Mouse (Mus musculus) heart, embryonic 13.5 days (tissue): ENCODE measurements around the gene Cenpw. TPM values are rescaled to one million over a fixed set of nuclear protein-coding genes. Genes with fewer than 3 reads are reported as not detected.
A peak's percentile ranks its signal among the peaks of the same experiment; 100 is the strongest.

ENCODE experiments used
- ATAC-seq: fragments of 200-750 bp; cut with Nextera tagmentation; 2 replicates; pipeline ENCODE4 v1.8.0; 2017; ENCODE audit warnings: moderate TSS enrichment; ENCODE audit not compliant: insufficient number of reproducible peaks, low FRiP score, low TSS enrichment; ENCODE audit errors: extremely low read depth
- H3K27ac ChIP-seq: fragments of 300-500 bp; sonication (generic); replicated peaks from 2 replicates; pipeline ENCODE4 v1.5.1; 2015; ENCODE audit warnings: moderate library complexity, mild to moderate bottlenecking, inconsistent platforms
- H3K27me3 ChIP-seq: fragments of 300-500 bp; sonication (generic); replicated peaks from 2 replicates; pipeline ENCODE4 v1.6.1; 2015; ENCODE audit warnings: mild to moderate bottlenecking, inconsistent platforms
- H3K36me3 ChIP-seq: fragments of 300-500 bp; sonication (generic); 2 replicates; pipeline ENCODE4 v1.6.1; 2015; ENCODE audit warnings: mild to moderate bottlenecking, inconsistent platforms
- H3K4me1 ChIP-seq: fragments of 300-500 bp; sonication (generic); 2 replicates; pipeline ENCODE4 v1.6.1; 2015; ENCODE audit warnings: inconsistent platforms
- H3K4me2 ChIP-seq: fragments of 300-500 bp; sonication (generic); 2 replicates; pipeline ENCODE4 v1.6.1; 2015; ENCODE audit warnings: inconsistent platforms, mild to moderate bottlenecking, moderate library complexity
- H3K4me3 ChIP-seq: fragments of 300-500 bp; sonication (generic); 2 replicates; pipeline ENCODE4 v1.5.1; 2015; ENCODE audit warnings: moderate library complexity, mild to moderate bottlenecking, inconsistent platforms
- H3K9ac ChIP-seq: fragments of 300-500 bp; sonication (generic); 2 replicates; pipeline ENCODE4 v1.6.1; 2015; ENCODE audit warnings: inconsistent platforms, mild to moderate bottlenecking, moderate library complexity
- H3K9me3 ChIP-seq: fragments of 300-500 bp; sonication (generic); 2 replicates; pipeline ENCODE4 v1.6.1; 2016; ENCODE audit warnings: inconsistent platforms
- WGBS: fragments of 180-500 bp; shearing (Covaris S2); methylation state at CpG from one replicate; pipeline ENCODE4 v1.1.7; 2015; ENCODE audit warnings: mixed read lengths; 5-methylcytosine and 5-hydroxymethylcytosine counted together
- polyA plus RNA-seq: library from polyadenylated mRNA; unstranded; fragments of >200 nt; fragmentation: Nextera tagmentation; extraction: Ambion mirVana; gene quantifications from 2 replicates; pipeline ENCODE4 v1.2.1, GENCODE M21; 2015

The Cenpw gene
- polyA plus RNA-seq: 40.0 and 47.7 TPM in 2 replicates

DNA sequence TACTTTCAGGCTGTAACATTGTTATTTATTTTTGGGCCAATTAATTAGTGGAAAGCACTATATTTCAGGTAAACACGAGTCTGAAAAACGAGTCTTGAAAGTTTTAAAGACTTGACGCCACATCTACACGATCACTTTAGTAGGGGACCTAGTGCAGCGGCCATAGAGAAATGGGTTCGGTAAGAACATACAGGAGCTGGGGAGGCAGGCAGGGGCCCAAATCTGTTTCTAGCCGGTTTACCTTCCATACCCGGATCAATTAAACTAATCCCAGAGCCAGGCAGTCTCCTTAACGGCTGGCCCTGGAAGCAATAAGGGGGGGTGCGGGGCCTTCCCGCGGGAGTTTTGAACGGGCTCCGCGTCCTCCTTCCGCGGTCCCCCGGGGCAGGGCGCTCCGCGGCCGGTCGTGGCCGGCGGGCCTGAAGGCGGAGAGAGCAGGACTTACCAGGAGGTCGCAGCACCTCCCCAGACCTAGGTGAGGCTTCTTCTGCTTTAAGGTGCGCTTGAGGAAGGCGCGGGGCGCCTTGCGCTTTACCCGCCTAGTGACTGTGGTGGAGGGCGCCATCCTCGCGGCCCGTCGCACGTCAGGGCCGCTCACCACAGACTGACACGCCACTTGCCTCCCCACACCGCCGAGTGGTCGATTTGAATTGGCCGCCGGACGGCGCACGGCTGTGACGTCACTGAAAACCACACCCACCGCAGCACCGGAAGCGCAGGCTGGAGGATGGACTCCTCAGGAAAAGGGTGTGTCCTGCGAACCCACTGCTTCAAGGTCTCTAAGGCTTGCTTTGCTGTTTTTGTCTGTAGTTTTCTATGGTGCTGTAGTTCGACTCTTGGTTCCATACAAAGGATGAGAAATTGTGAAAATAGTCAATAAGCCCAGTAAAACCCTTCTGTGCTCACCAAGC lies at the start of gene Cenpw:
Cenpw (minus strand) TSS at position 645 of the 911 bp plus-strand sequence.
- Histone ChIP-seq H3K36me3 (peaks cover 2% of the 10 kb centered on the region), H3K9ac (peak within 1 kb of the TSS; percentile 86), H3K27me3 (no peaks in the 10 kb centered on the region), H3K4me1 (peaks cover 14% of the 10 kb centered on the region), H3K27ac (no peak within 1 kb of the TSS), H3K4me3 (peak within 1 kb of the TSS; percentile 83), H3K4me2 (peak within 1 kb of the TSS; percentile 79), H3K9me3 (no peaks in the 10 kb centered on the region)
- WGBS: under 1% methylated on average over 54 of the region's 55 CpGs
- ATAC-seq: peak; percentile 96

DNA sequence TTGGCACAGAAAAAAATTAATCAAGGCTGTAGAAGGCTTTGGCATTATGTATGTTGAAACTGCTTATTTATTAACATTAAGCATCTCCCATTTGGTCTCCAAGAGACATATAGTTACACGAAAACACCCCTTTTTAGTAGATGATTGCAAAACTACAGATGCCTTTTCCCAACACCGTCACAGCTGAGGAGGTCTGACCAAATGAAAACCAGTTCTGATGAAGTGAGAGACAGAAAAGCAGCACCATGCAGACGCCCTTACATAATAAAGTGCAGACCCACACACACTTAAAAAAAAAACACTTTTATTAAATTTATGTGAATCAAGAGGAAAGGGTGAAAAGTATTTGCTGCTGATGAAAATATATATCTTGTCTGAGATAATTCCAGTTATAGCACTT lies 49.3 kb upstream of the Cenpw start:
- Histone ChIP-seq H3K36me3 (no peaks in the 10 kb centered on the region), H3K4me3 (no peak overlapping the region), H3K27me3 (no peaks in the 10 kb centered on the region), H3K4me1 (no peaks in the 10 kb centered on the region), H3K9me3 (no peaks in the 10 kb centered on the region), H3K9ac (no peak overlapping the region), H3K4me2 (no peak overlapping the region), H3K27ac (no peak overlapping the region)
- 59% methylated on average over 3 of the region's 3 CpGs for WGBS
- ATAC-seq: no peak

DNA sequence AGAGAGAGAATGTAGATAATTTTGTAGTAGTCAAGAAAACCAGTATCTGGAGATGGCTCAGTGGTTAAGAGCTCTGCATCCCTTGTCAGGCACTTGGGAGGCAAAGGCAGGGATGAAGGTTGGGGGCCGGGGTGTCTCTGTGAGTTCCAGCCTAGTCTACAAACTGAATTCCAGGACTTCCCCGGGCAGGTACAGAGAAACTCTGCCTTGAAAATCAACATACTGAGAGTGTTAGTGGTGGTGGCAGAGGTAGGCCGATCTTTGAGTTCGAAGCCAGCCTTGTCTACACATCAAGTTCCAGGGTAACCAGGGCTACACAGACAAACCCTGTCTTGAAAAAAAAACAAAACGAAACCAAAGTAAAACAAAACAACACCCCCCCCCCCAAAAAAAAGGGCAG lies 859 bp downstream of the Cenpw start:
- no peak for ATAC-seq
- Histone ChIP-seq H3K4me1 (peaks cover 14% of the 10 kb centered on the region), H3K9ac (peak overlapping the region; percentile 86), H3K27ac (no peak overlapping the region), H3K27me3 (no peaks in the 10 kb centered on the region), H3K4me2 (peak overlapping the region; percentile 79), H3K36me3 (peaks cover 8% of the 10 kb centered on the region), H3K4me3 (peak overlapping the region; percentile 83), H3K9me3 (no peaks in the 10 kb centered on the region)
- 54% methylated on average over 5 of the region's 5 CpGs for WGBS

DNA sequence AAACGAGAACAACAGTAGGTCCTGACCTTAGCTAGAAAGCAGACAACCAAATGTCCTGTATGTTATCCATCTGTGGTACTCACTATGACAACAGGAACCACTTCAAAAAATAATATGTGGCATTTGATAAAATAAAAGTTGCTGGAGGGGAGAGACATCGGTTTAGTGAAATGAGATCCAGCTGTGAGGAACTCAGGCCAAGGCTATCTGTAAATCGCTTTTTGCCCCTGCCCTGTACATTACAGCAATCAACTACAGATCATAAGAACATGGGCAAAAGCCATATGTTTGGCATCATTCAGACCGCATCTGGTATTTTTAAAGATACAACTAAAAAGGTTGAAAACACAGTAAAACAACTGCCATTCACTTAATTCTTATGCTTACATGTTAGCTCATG lies 32.7 kb downstream of the Cenpw start:
- ATAC-seq: no peak
- 76% methylated on average over 4 of the region's 4 CpGs for WGBS

More for the DNA sequence above, 32.7 kb downstream of the Cenpw start:
- no peak overlapping the region for H3K27ac ChIP-seq
- no peaks in the 10 kb centered on the region for H3K9me3 ChIP-seq
- H3K36me3 ChIP-seq: no peaks in the 10 kb centered on the region
- H3K4me2 ChIP-seq: no peak overlapping the region
- no peak overlapping the region for H3K4me3 ChIP-seq
- H3K9ac ChIP-seq: no peak overlapping the region
- no peaks in the 10 kb centered on the region for H3K27me3 ChIP-seq
- H3K4me1 ChIP-seq: no peaks in the 10 kb centered on the region
